Mouse (Mus musculus) limb, embryonic 12.5 days (tissue): ENCODE measurements around the gene Serpine2. TPM values are rescaled to one million over a fixed set of nuclear protein-coding genes. Genes with fewer than 3 reads are reported as not detected.
A peak's percentile ranks its signal among the peaks of the same experiment; 100 is the strongest.

ENCODE experiments used
- ATAC-seq: fragments of 200-750 bp; cut with Nextera tagmentation; 2 replicates; pipeline ENCODE4 v1.8.0; 2017; ENCODE audit warnings: low read depth, moderate TSS enrichment; ENCODE audit not compliant: insufficient number of reproducible peaks, insufficient read depth, low FRiP score, low TSS enrichment
- H3K27ac ChIP-seq: fragments of 300-500 bp; sonication (generic); 2 replicates; pipeline ENCODE4 v1.5.1; 2016; ENCODE audit warnings: mild to moderate bottlenecking, moderate library complexity
- H3K27me3 ChIP-seq: fragments of 300-500 bp; sonication (generic); 2 replicates; pipeline ENCODE4 v1.6.1; 2016; ENCODE audit warnings: mild to moderate bottlenecking, moderate library complexity
- H3K36me3 ChIP-seq: fragments of 300-500 bp; sonication (generic); 2 replicates; pipeline ENCODE4 v1.6.1; 2016; ENCODE audit warnings: mild to moderate bottlenecking, moderate library complexity
- H3K4me1 ChIP-seq: fragments of 300-500 bp; sonication (generic); replicated peaks from 2 replicates; pipeline ENCODE4 v1.6.1; 2016
- H3K4me2 ChIP-seq: fragments of 300-500 bp; sonication (generic); 2 replicates; pipeline ENCODE4 v1.6.1; 2016; ENCODE audit warnings: mild to moderate bottlenecking, moderate library complexity
- H3K4me3 ChIP-seq: fragments of 300-500 bp; sonication (generic); replicated peaks from 2 replicates; pipeline ENCODE4 v1.5.1; 2016; ENCODE audit warnings: mild to moderate bottlenecking
- H3K9ac ChIP-seq: fragments of 300-500 bp; sonication (generic); replicated peaks from 2 replicates; pipeline ENCODE4 v1.6.1; 2016; ENCODE audit warnings: mild to moderate bottlenecking, moderate library complexity
- H3K9me3 ChIP-seq: fragments of 300-500 bp; sonication (generic); 2 replicates; pipeline ENCODE4 v1.6.1; 2016; ENCODE audit warnings: mild to moderate bottlenecking, moderate library complexity
- WGBS: fragments of 180-500 bp; shearing (Covaris S2); methylation state at CpG from one replicate; pipeline ENCODE4 v1.1.7; 2016; 5-methylcytosine and 5-hydroxymethylcytosine counted together
- polyA plus RNA-seq: library from polyadenylated mRNA; unstranded; fragments of >200 nt; fragmentation: Nextera tagmentation; extraction: Ambion mirVana; gene quantifications from 2 replicates; pipeline ENCODE4 v1.2.1, GENCODE M21; 2016

The Serpine2 gene
- polyA plus RNA-seq = 180 and 186 TPM in 2 replicates

- H3K9ac ChIP-seq = no peak within 1 kb of the TSS
- no peaks in the 10 kb centered on the region for H3K9me3 ChIP-seq
- peaks cover 16% of the 10 kb centered on the region; the same call in 1 of the 2 replicates for H3K27me3 ChIP-seq
- WGBS = 28% methylated on average over 6 of the region's 6 CpGs
- peak within 1 kb of the TSS; percentile 7; the same call in 1 of the 2 replicates for H3K4me2 ChIP-seq
- peak within 1 kb of the TSS; percentile 64 for H3K27ac ChIP-seq
- H3K36me3 ChIP-seq = no peaks in the 10 kb centered on the region
- no peak for ATAC-seq
- peaks cover 46% of the 10 kb centered on the region for H3K4me1 ChIP-seq
- no peak within 1 kb of the TSS for H3K4me3 ChIP-seq
Observed at GRCm38 (mm10) chr1:79861130-79861942, at the start of gene Serpine2. TSS of gene Serpine2 (minus strand) at chr1:79861180.

GRCm38 (mm10) chr1:79907811-79908210, 46.8 kb upstream of the Serpine2 start:
- Histone ChIP-seq H3K4me1 (no peaks in the 10 kb centered on the region), H3K9ac (no peak overlapping the region), H3K4me3 (no peak overlapping the region), H3K4me2 (no peak overlapping the region), H3K27ac (no peak overlapping the region), H3K27me3 (no peaks in the 10 kb centered on the region), H3K36me3 (no peaks in the 10 kb centered on the region), H3K9me3 (peaks cover 5% of the 10 kb centered on the region; the same call in 1 of the 2 replicates)
- 86% methylated on average over 4 of the region's 4 CpGs for WGBS
- ATAC-seq = no peak

DNA sequence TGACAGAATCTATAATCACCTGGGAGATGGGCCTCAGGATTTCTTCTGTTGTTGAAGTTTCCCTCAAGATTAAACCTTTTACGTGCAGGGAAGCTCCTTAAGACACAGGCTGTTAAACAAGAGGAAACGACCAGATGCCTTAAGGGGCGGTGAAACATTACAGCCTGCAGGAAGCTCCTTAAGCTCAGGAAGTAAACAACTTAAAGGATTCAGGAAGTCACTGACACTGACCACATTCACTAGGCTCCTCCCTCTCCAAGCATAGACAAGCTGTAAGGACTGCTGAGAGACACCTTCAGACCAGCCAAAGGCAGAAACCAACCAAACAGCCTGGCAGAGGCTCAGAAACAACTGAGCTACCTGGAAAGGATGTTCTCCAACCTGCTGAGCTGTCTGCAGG, 44.3 kb upstream of the Serpine2 start:
- WGBS = 38% methylated on average over 3 of the region's 3 CpGs
- no peak overlapping the region for H3K9ac ChIP-seq
- H3K4me2 ChIP-seq = no peak overlapping the region
- no peaks in the 10 kb centered on the region for H3K9me3 ChIP-seq
- H3K36me3 ChIP-seq = no peaks in the 10 kb centered on the region
- H3K4me3 ChIP-seq = no peak overlapping the region
- no peak overlapping the region for H3K27ac ChIP-seq
- no peaks in the 10 kb centered on the region for H3K4me1 ChIP-seq
- no peak for ATAC-seq
- no peaks in the 10 kb centered on the region for H3K27me3 ChIP-seq

- no peak overlapping the region for H3K4me2 ChIP-seq
- H3K27me3 ChIP-seq = no peaks in the 10 kb centered on the region
- H3K4me3 ChIP-seq = no peak overlapping the region
- 76% methylated on average over 2 of the region's 2 CpGs for WGBS
- no peaks in the 10 kb centered on the region for H3K4me1 ChIP-seq
- ATAC-seq = no peak
- no peaks in the 10 kb centered on the region for H3K36me3 ChIP-seq
- H3K27ac ChIP-seq = no peak overlapping the region
- H3K9me3 ChIP-seq = no peaks in the 10 kb centered on the region
- H3K9ac ChIP-seq = no peak overlapping the region
Observed at GRCm38 (mm10) chr1:79902901-79903300, 41.9 kb upstream of the Serpine2 start.

DNA sequence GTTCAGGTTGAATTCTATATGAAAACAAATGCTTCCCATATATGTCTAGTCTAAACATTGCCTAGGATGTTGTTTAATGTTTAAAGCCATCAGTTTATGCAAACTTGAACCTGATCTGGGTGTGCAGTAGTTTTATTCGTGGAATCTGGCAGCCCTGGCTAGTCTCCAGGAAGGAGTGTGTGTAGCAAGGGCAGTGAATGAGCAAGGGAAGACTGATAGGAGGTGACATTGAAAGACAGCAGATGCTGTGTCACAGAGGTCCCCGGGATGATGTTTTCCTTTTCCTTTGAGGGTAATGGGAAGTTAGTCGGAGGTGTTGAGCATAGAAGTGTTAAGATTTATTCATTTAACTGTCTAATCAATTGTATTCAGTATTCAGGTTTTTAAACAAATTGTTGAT, 21.7 kb upstream of the Serpine2 start:
- H3K27ac ChIP-seq = no peak overlapping the region
- no peaks in the 10 kb centered on the region for H3K9me3 ChIP-seq
- H3K27me3 ChIP-seq = no peaks in the 10 kb centered on the region
- no peak for ATAC-seq
- no peaks in the 10 kb centered on the region for H3K4me1 ChIP-seq
- H3K9ac ChIP-seq = no peak overlapping the region
- 69% methylated on average over 3 of the region's 3 CpGs for WGBS
- H3K4me3 ChIP-seq = no peak overlapping the region
- no peaks in the 10 kb centered on the region for H3K36me3 ChIP-seq
- H3K4me2 ChIP-seq = no peak overlapping the region

DNA sequence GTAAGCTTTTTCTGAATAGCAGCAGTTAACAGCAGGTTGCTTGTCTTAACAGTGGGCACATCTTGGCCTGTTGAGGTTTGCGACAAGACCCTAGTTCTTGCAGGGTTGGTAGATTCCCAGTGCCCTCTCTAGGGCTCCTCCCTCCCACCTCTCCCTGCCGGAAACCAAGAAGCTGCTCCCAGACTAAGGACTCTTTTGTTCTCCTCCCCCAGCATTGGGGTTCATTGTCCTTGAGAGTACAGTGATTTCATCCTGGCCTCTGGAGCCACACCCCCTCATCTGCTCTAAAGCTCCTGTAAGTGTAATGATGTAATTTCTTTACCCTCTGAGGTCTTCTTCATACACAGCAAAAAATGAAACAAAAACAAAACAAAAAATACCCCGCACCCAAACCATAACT, 13.8 kb upstream of the Serpine2 start:
- Histone ChIP-seq H3K9ac (no peak overlapping the region), H3K4me2 (no peak overlapping the region), H3K27me3 (no peaks in the 10 kb centered on the region), H3K36me3 (no peaks in the 10 kb centered on the region), H3K4me1 (peaks cover 9% of the 10 kb centered on the region; the same call in 1 of the 2 replicates), H3K4me3 (no peak overlapping the region), H3K9me3 (no peaks in the 10 kb centered on the region), H3K27ac (no peak overlapping the region)
- 66% methylated on average over 3 of the region's 3 CpGs for WGBS
- ATAC-seq = no peak

GRCm38 (mm10) chr1:79860411-79861039, 455 bp downstream of the Serpine2 start:
- no peak overlapping the region for H3K9ac ChIP-seq
- no peak for ATAC-seq
- peak overlapping the region; percentile 6; the same call in 1 of the 2 replicates for H3K4me2 ChIP-seq
- no peaks in the 10 kb centered on the region for H3K9me3 ChIP-seq
- WGBS = 31% methylated on average over 12 of the region's 12 CpGs
- H3K27ac ChIP-seq = peak overlapping the region; percentile 37; the same call in 1 of the 2 replicates
- no peak overlapping the region for H3K4me3 ChIP-seq
- H3K4me1 ChIP-seq = peaks cover 54% of the 10 kb centered on the region
- peaks cover 22% of the 10 kb centered on the region; the same call in 1 of the 2 replicates for H3K27me3 ChIP-seq
- H3K36me3 ChIP-seq = no peaks in the 10 kb centered on the region

GRCm38 (mm10) chr1:79859975-79860374, 1.0 kb downstream of the Serpine2 start:
- Histone ChIP-seq H3K27ac (no peak overlapping the region), H3K4me3 (no peak overlapping the region), H3K9ac (no peak overlapping the region), H3K9me3 (no peaks in the 10 kb centered on the region), H3K4me1 (peaks cover 57% of the 10 kb centered on the region), H3K27me3 (peaks cover 23% of the 10 kb centered on the region; the same call in 1 of the 2 replicates), H3K36me3 (no peaks in the 10 kb centered on the region), H3K4me2 (no peak overlapping the region)
- no peak for ATAC-seq
- WGBS = 57% methylated on average over 5 of the region's 5 CpGs

GRCm38 (mm10) chr1:79859026-79859425, 2.0 kb downstream of the Serpine2 start:
- H3K36me3 ChIP-seq = peaks cover 6% of the 10 kb centered on the region; the same call in 1 of the 2 replicates
- no peaks in the 10 kb centered on the region for H3K9me3 ChIP-seq
- H3K27ac ChIP-seq = 0 out of 2 replicates have a peak overlapping the region, but pooled peaks have one; percentile 64
- 16% methylated on average over 4 of the region's 4 CpGs for WGBS
- H3K4me3 ChIP-seq = peak overlapping the region; percentile 70
- peak overlapping the region; percentile 79 for H3K9ac ChIP-seq
- ATAC-seq = no peak
- H3K4me2 ChIP-seq = peak overlapping the region; percentile 85
- peaks cover 27% of the 10 kb centered on the region; the same call in 1 of the 2 replicates for H3K27me3 ChIP-seq
- H3K4me1 ChIP-seq = peaks cover 62% of the 10 kb centered on the region

- Histone ChIP-seq H3K4me2 (peak overlapping the region; percentile 85), H3K36me3 (peaks cover 6% of the 10 kb centered on the region; the same call in 1 of the 2 replicates), H3K4me1 (peaks cover 62% of the 10 kb centered on the region), H3K9ac (peak overlapping the region; percentile 79), H3K27me3 (peaks cover 27% of the 10 kb centered on the region; the same call in 1 of the 2 replicates), H3K9me3 (no peaks in the 10 kb centered on the region), H3K4me3 (peak overlapping the region; percentile 70), H3K27ac (peak overlapping the region; percentile 64; the same call in 1 of the 2 replicates)
- ATAC-seq = peak; percentile 60
- WGBS = under 1% methylated on average over 63 of the region's 76 CpGs
Observed at GRCm38 (mm10) chr1:79858389-79858994, 2.5 kb downstream of the Serpine2 start.
